Mouse (Mus musculus) NIH3T3 (cell line): ENCODE data around the gene Tmem131.
"Not testable (repeated sequence)": the region's sequence is repeated elsewhere in the genome, so short reads cannot be mapped to it uniquely, and the experiment has no call there.

ENCODE experiments used
- DNase-seq: peaks from one replicate; pipeline ENCODE4 v3.0.0-alpha.2; 2012; ENCODE audit warnings: low read depth

Tmem131 gene

GRCm38 (mm10) chr1:36834090-36834489 is 109.4 kb downstream of the Tmem131 start:
- no peak for DNase-seq

GRCm38 (mm10) chr1:36830913-36831866 is 112.3 kb downstream of the Tmem131 start:
- no peak for DNase-seq

GRCm38 (mm10) chr1:36824356-36824755 is 119.1 kb downstream of the Tmem131 start:
- no peak for DNase-seq

- not testable (repeated sequence) for DNase-seq
These were observed 121.5 kb downstream of the Tmem131 start for GRCm38 (mm10) chr1:36821918-36822317.

- DNase-seq, result no peak
These were observed 128.3 kb downstream of the Tmem131 start for GRCm38 (mm10) chr1:36815166-36815565.

GRCm38 (mm10) chr1:36814271-36814903 is 129.1 kb downstream of the Tmem131 start:
- no peak for DNase-seq

GRCm38 (mm10) chr1:36813415-36813814 is 130.1 kb downstream of the Tmem131 start:
- DNase-seq, result no peak

GRCm38 (mm10) chr1:36811806-36812205 is 131.7 kb downstream of the Tmem131 start:
- DNase-seq, result no peak

- DNase-seq, result no peak
These were observed 135.5 kb downstream of the Tmem131 start for GRCm38 (mm10) chr1:36807782-36808565.

GRCm38 (mm10) chr1:36807086-36807485 is 136.4 kb downstream of the Tmem131 start:
- no peak for DNase-seq

GRCm38 (mm10) chr1:36806181-36806905 is 137.1 kb downstream of the Tmem131 start:
- no peak for DNase-seq

GRCm38 (mm10) chr1:36804833-36805232 is 138.6 kb downstream of the Tmem131 start:
- no peak for DNase-seq

GRCm38 (mm10) chr1:36804259-36804658 is 139.2 kb downstream of the Tmem131 start:
- no peak for DNase-seq

GRCm38 (mm10) chr1:36800379-36801011 is 143.0 kb downstream of the Tmem131 start:
- DNase-seq, result no peak

- no peak for DNase-seq
These were observed 146.0 kb downstream of the Tmem131 start for GRCm38 (mm10) chr1:36797481-36797880.

- no peak for DNase-seq
These were observed 146.8 kb downstream of the Tmem131 start for GRCm38 (mm10) chr1:36796711-36797110.

GRCm38 (mm10) chr1:36789416-36789815 is 154.1 kb downstream of the Tmem131 start:
- DNase-seq, result no peak

- DNase-seq, result no peak
These were observed 157.1 kb downstream of the Tmem131 start for GRCm38 (mm10) chr1:36786377-36786776.

GRCm38 (mm10) chr1:36785238-36785641 is 158.2 kb downstream of the Tmem131 start:
- no peak for DNase-seq

GRCm38 (mm10) chr1:36784365-36785134 is 158.9 kb downstream of the Tmem131 start:
- peak; percentile 77 for DNase-seq
